Mouse (Mus musculus): Measurements from ENCODE around the gene Shcbp1l.
"Not testable (repeated sequence)": the region's sequence is repeated elsewhere in the genome, so short reads cannot be mapped to it uniquely, and the experiment has no call there.

GRCm38 (mm10) chr1:153385661-153386060, 39.3 kb upstream of the Shcbp1l start:
- not testable (repeated sequence) for TF ChIP-seq CTCF (IDR thresholded peaks at IDR 0.05; ENCODE audit: borderline replicate concordance, control insufficient read depth, extremely low read depth, insufficient read depth, low read length, poor library complexity); POLR2A (IDR thresholded peaks at IDR 0.05; ENCODE audit: control insufficient read depth, extremely low read depth, insufficient read depth, low read length, poor library complexity)

Measured in thymus, adult 2 months (tissue).